Mouse (Mus musculus): Measurements from ENCODE around the gene Wipi1.
"Not testable (repeated sequence)": the region's sequence is repeated elsewhere in the genome, so short reads cannot be mapped to it uniquely, and the experiment has no call there.

Gene Wipi1

GRCm38 (mm10) chr11:109611303-109612149 lies at the start of gene Wipi1:
Gene Wipi1, minus strand, starts transcription at chr11:109611967.
- peak; percentile 99 to 100 for DNase-seq (ENCODE audit: low spot score in 2 of 2)

GRCm38 (mm10) chr11:109660526-109660925 lies 48.8 kb upstream of the Wipi1 start:
- DNase-seq (ENCODE audit: low spot score in 2 of 2), result not testable (repeated sequence)

- DNase-seq (ENCODE audit: low spot score in 2 of 2), result no peak
Measured at GRCm38 (mm10) chr11:109656232-109656631, 44.5 kb upstream of the Wipi1 start.

- no peak for DNase-seq (ENCODE audit: low spot score in 2 of 2)
Measured at GRCm38 (mm10) chr11:109654581-109654980, 42.8 kb upstream of the Wipi1 start.

- no peak for DNase-seq (ENCODE audit: low spot score in 2 of 2)
Measured at GRCm38 (mm10) chr11:109653201-109653600, 41.4 kb upstream of the Wipi1 start.

GRCm38 (mm10) chr11:109652505-109652904 lies 40.7 kb upstream of the Wipi1 start:
- no peak for DNase-seq (ENCODE audit: low spot score in 2 of 2)

- DNase-seq (ENCODE audit: low spot score in 2 of 2), result peak in 1 of 2 experiments; percentile 22
Measured at GRCm38 (mm10) chr11:109651566-109652024, 39.8 kb upstream of the Wipi1 start.

GRCm38 (mm10) chr11:109650788-109651565 lies 39.2 kb upstream of the Wipi1 start:
- DNase-seq (ENCODE audit: low spot score in 2 of 2), result peak; percentile 88 to 91

- peak; percentile 41 to 60 for DNase-seq (ENCODE audit: low spot score in 2 of 2)
Measured at GRCm38 (mm10) chr11:109649975-109650701, 38.4 kb upstream of the Wipi1 start.

- DNase-seq (ENCODE audit: low spot score in 2 of 2), result no peak
Measured at GRCm38 (mm10) chr11:109649206-109649605, 37.4 kb upstream of the Wipi1 start, which contains the start of gene Prkar1a. Gene Prkar1a, plus strand, starts transcription at chr11:109649405.

GRCm38 (mm10) chr11:109648510-109648909 lies 36.7 kb upstream of the Wipi1 start:
- no peak for DNase-seq (ENCODE audit: low spot score in 2 of 2)

GRCm38 (mm10) chr11:109641498-109642222 lies 29.9 kb upstream of the Wipi1 start:
- DNase-seq (ENCODE audit: low spot score in 2 of 2), result peak in 1 of 2 experiments; percentile 41

GRCm38 (mm10) chr11:109635871-109636395 lies 24.2 kb upstream of the Wipi1 start:
- DNase-seq (ENCODE audit: low spot score in 2 of 2), result no peak

GRCm38 (mm10) chr11:109634928-109635327 lies 23.2 kb upstream of the Wipi1 start:
- DNase-seq (ENCODE audit: low spot score in 2 of 2), result no peak

- no peak for DNase-seq (ENCODE audit: low spot score in 2 of 2)
Measured at GRCm38 (mm10) chr11:109629021-109629521, 17.3 kb upstream of the Wipi1 start.

GRCm38 (mm10) chr11:109628099-109628498 lies 16.3 kb upstream of the Wipi1 start:
- no peak for DNase-seq (ENCODE audit: low spot score in 2 of 2)

- no peak for DNase-seq (ENCODE audit: low spot score in 2 of 2)
Measured at GRCm38 (mm10) chr11:109627648-109628047, 15.9 kb upstream of the Wipi1 start.

- DNase-seq (ENCODE audit: low spot score in 2 of 2), result no peak
Measured at GRCm38 (mm10) chr11:109623238-109623637, 11.5 kb upstream of the Wipi1 start.

- DNase-seq (ENCODE audit: low spot score in 2 of 2), result no peak
Measured at GRCm38 (mm10) chr11:109622518-109623037, 10.8 kb upstream of the Wipi1 start.

- peak in 1 of 2 experiments; percentile 41 for DNase-seq (ENCODE audit: low spot score in 2 of 2)
Measured at GRCm38 (mm10) chr11:109621183-109621582, 9.4 kb upstream of the Wipi1 start.

All from urinary bladder, postnatal 36 days (tissue).